Mouse (Mus musculus): ENCODE data around the gene Pld3. TPM values are rescaled to one million over a fixed set of nuclear protein-coding genes. Genes with fewer than 3 reads are reported as not detected.

Pld3 gene
- total RNA-seq, 1 experiment, result 77.9 TPM

DNA sequence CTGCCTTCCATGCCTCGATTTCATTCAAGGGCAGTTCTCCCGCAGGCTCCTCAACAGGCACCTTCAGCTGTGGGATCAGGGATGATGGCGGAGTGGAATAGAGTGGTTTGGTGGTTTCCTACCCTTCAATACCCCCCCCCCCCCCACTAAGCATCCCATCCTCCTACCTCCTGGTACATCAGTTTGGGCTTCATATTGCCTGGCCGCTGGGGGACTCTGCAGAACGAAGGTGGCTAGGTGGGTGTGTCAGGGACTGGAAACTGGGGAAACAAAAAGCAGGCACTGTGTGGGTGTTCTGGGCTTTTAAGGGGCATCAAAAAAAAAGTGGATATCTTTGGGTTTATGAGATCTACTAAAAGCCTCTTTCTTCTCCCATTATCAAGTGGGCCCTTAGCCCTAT, 11.1 kb downstream of the Pld3 start:
- no peak overlapping the region for H3K9ac ChIP-seq (ENCODE audit: insufficient read depth, low read depth, low read length, poor library complexity, severe bottlenecking)
- peaks cover 28% of the 10 kb centered on the region; the same call in 1 of the 2 replicates for H3K36me3 ChIP-seq (ENCODE audit: control insufficient read depth, insufficient read depth, low read length, poor library complexity, severe bottlenecking)
- no peak for DNase-seq (ENCODE audit: low read depth, low spot score)
- H3K9me3 ChIP-seq (ENCODE audit: control insufficient read depth, insufficient read depth, low read depth, low read length), result no peaks in the 10 kb centered on the region
- H3K4me3 ChIP-seq (ENCODE audit: insufficient read depth in 1 of 2, low read depth in 1 of 2, low read length in 2 of 2, poor library complexity in 1 of 2, severe bottlenecking in 1 of 2), result 0 out of 4 replicates have a peak overlapping the region, but pooled peaks of 1 of the 2 experiments have one; percentile 0
- H3K27ac ChIP-seq (ENCODE audit: insufficient read depth, low read depth, low read length, poor library complexity, severe bottlenecking), result no peak overlapping the region
- in situ Hi-C loops (cut with MboI; ENCODE audit: low sequenced_read_pairs in 2 of 2, unreplicated experiment in 2 of 2), result no loop called here
- TF ChIP-seq HCFC1 (IDR thresholded peaks at IDR 0.05; ENCODE audit: borderline replicate concordance, insufficient read depth, low read length), result no peak
- H3K4me1 ChIP-seq (ENCODE audit: control insufficient read depth in 2 of 2, insufficient read depth in 2 of 2, low read length in 2 of 2, poor library complexity in 1 of 2), result peaks cover 3 to 13% of the 10 kb centered on the region in 2 experiments; a peak in 3 of 4 replicates

GRCm38 (mm10) chr7:27541431-27541830, 11.6 kb downstream of the Pld3 start:
- no peak overlapping the region for H3K27ac ChIP-seq (ENCODE audit: insufficient read depth, low read depth, low read length, poor library complexity, severe bottlenecking)
- peaks cover 30% of the 10 kb centered on the region; the same call in 1 of the 2 replicates for H3K36me3 ChIP-seq (ENCODE audit: control insufficient read depth, insufficient read depth, low read length, poor library complexity, severe bottlenecking)
- no peaks in the 10 kb centered on the region for H3K9me3 ChIP-seq (ENCODE audit: control insufficient read depth, insufficient read depth, low read depth, low read length)
- 0 out of 4 replicates have a peak overlapping the region, but pooled peaks of 1 of the 2 experiments have one; percentile 0 for H3K4me3 ChIP-seq (ENCODE audit: insufficient read depth in 1 of 2, low read depth in 1 of 2, low read length in 2 of 2, poor library complexity in 1 of 2, severe bottlenecking in 1 of 2)
- no peak overlapping the region for H3K9ac ChIP-seq (ENCODE audit: insufficient read depth, low read depth, low read length, poor library complexity, severe bottlenecking)
- peaks cover 3 to 13% of the 10 kb centered on the region in 2 experiments; a peak in 3 of 4 replicates for H3K4me1 ChIP-seq (ENCODE audit: control insufficient read depth in 2 of 2, insufficient read depth in 2 of 2, low read length in 2 of 2, poor library complexity in 1 of 2)
- in situ Hi-C loops (cut with MboI; ENCODE audit: low sequenced_read_pairs in 2 of 2, unreplicated experiment in 2 of 2), result no loop called here
- DNase-seq (ENCODE audit: low read depth, low spot score), result no peak
- TF ChIP-seq MAFK (IDR thresholded peaks at IDR 0.05; ENCODE audit: insufficient read depth, low read depth, low read length), result peak; percentile 60; the same call in 1 of the 2 replicates
- TF ChIP-seq ZNF384 (IDR thresholded peaks at IDR 0.05; ENCODE audit: low read depth, low read length), result no peak
- no peak for TF ChIP-seq CHD2 (IDR thresholded peaks at IDR 0.05; ENCODE audit: low read depth, low read length)
- TF ChIP-seq ZC3H11A (IDR thresholded peaks at IDR 0.05; ENCODE audit: borderline replicate concordance, low read depth, low read length), result no peak
- TF ChIP-seq HCFC1 (IDR thresholded peaks at IDR 0.05; ENCODE audit: borderline replicate concordance, insufficient read depth, low read length), result no peak

GRCm38 (mm10) chr7:27540935-27541334, 12.1 kb downstream of the Pld3 start:
- in situ Hi-C loops (cut with MboI; ENCODE audit: low sequenced_read_pairs in 2 of 2, unreplicated experiment in 2 of 2), result no loop called here
- DNase-seq (ENCODE audit: low read depth, low spot score), result no peak
- no peak overlapping the region for H3K27ac ChIP-seq (ENCODE audit: insufficient read depth, low read depth, low read length, poor library complexity, severe bottlenecking)
- no peak overlapping the region for H3K4me3 ChIP-seq (ENCODE audit: insufficient read depth in 1 of 2, low read depth in 1 of 2, low read length in 2 of 2, poor library complexity in 1 of 2, severe bottlenecking in 1 of 2)
- H3K36me3 ChIP-seq (ENCODE audit: control insufficient read depth, insufficient read depth, low read length, poor library complexity, severe bottlenecking), result peaks cover 34% of the 10 kb centered on the region; the same call in 1 of the 2 replicates
- H3K9me3 ChIP-seq (ENCODE audit: control insufficient read depth, insufficient read depth, low read depth, low read length), result no peaks in the 10 kb centered on the region
- no peak overlapping the region for H3K9ac ChIP-seq (ENCODE audit: insufficient read depth, low read depth, low read length, poor library complexity, severe bottlenecking)
- TF ChIP-seq MAFK (IDR thresholded peaks at IDR 0.05; ENCODE audit: insufficient read depth, low read depth, low read length) (no peak), HCFC1 (IDR thresholded peaks at IDR 0.05; ENCODE audit: borderline replicate concordance, insufficient read depth, low read length) (no peak), ZNF384 (IDR thresholded peaks at IDR 0.05; ENCODE audit: low read depth, low read length) (no peak), ZC3H11A (IDR thresholded peaks at IDR 0.05; ENCODE audit: borderline replicate concordance, low read depth, low read length) (no peak), CHD2 (IDR thresholded peaks at IDR 0.05; ENCODE audit: low read depth, low read length) (no peak)
- peaks cover 3 to 13% of the 10 kb centered on the region in 2 experiments; a peak in 3 of 4 replicates for H3K4me1 ChIP-seq (ENCODE audit: control insufficient read depth in 2 of 2, insufficient read depth in 2 of 2, low read length in 2 of 2, poor library complexity in 1 of 2)

GRCm38 (mm10) chr7:27540521-27540920, 12.5 kb downstream of the Pld3 start:
- Histone ChIP-seq H3K4me1 (ENCODE audit: control insufficient read depth in 2 of 2, insufficient read depth in 2 of 2, low read length in 2 of 2, poor library complexity in 1 of 2) (peaks cover 3 to 13% of the 10 kb centered on the region in 2 experiments; a peak in 3 of 4 replicates), H3K4me3 (ENCODE audit: insufficient read depth in 1 of 2, low read depth in 1 of 2, low read length in 2 of 2, poor library complexity in 1 of 2, severe bottlenecking in 1 of 2) (no peak overlapping the region), H3K27ac (ENCODE audit: insufficient read depth, low read depth, low read length, poor library complexity, severe bottlenecking) (no peak overlapping the region), H3K9ac (ENCODE audit: insufficient read depth, low read depth, low read length, poor library complexity, severe bottlenecking) (no peak overlapping the region), H3K9me3 (ENCODE audit: control insufficient read depth, insufficient read depth, low read depth, low read length) (no peaks in the 10 kb centered on the region), H3K36me3 (ENCODE audit: control insufficient read depth, insufficient read depth, low read length, poor library complexity, severe bottlenecking) (peaks cover 34% of the 10 kb centered on the region; the same call in 1 of the 2 replicates)
- TF ChIP-seq ZC3H11A (IDR thresholded peaks at IDR 0.05; ENCODE audit: borderline replicate concordance, low read depth, low read length) (no peak), HCFC1 (IDR thresholded peaks at IDR 0.05; ENCODE audit: borderline replicate concordance, insufficient read depth, low read length) (no peak)
- no peak for DNase-seq (ENCODE audit: low read depth, low spot score)
- in situ Hi-C loops (cut with MboI; ENCODE audit: low sequenced_read_pairs in 2 of 2, unreplicated experiment in 2 of 2), result no loop called here

DNA sequence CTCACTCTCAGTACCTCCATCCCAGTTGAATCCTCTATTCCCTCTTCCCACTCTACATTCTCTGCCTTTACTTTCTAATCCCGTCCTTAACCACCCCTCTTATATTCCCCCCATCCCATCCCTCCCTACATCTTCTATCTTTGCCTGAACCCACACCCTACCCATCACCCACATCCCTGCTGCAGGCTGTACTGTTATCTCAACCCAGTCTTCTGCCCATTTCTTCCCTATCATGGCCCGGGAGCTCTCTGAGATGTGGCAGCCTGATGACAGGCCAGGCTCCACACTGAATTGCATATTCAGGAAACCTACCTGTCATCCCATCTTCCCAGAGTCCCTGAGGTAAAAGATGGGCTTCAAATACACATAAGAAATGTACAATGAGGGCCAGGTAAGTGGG, 14.2 kb downstream of the Pld3 start:
- no peaks in the 10 kb centered on the region for H3K9me3 ChIP-seq (ENCODE audit: control insufficient read depth, insufficient read depth, low read depth, low read length)
- H3K36me3 ChIP-seq (ENCODE audit: control insufficient read depth, insufficient read depth, low read length, poor library complexity, severe bottlenecking), result peaks cover 38% of the 10 kb centered on the region; the same call in 1 of the 2 replicates
- no peak for TF ChIP-seq HCFC1 (IDR thresholded peaks at IDR 0.05; ENCODE audit: borderline replicate concordance, insufficient read depth, low read length)
- no peak for DNase-seq (ENCODE audit: low read depth, low spot score)
- in situ Hi-C loops (cut with MboI; ENCODE audit: low sequenced_read_pairs in 2 of 2, unreplicated experiment in 2 of 2), result no loop called here
- no peak overlapping the region for H3K9ac ChIP-seq (ENCODE audit: insufficient read depth, low read depth, low read length, poor library complexity, severe bottlenecking)
- H3K4me3 ChIP-seq (ENCODE audit: insufficient read depth in 1 of 2, low read depth in 1 of 2, low read length in 2 of 2, poor library complexity in 1 of 2, severe bottlenecking in 1 of 2), result no peak overlapping the region
- H3K27ac ChIP-seq (ENCODE audit: insufficient read depth, low read depth, low read length, poor library complexity, severe bottlenecking), result no peak overlapping the region
- H3K4me1 ChIP-seq (ENCODE audit: control insufficient read depth in 2 of 2, insufficient read depth in 2 of 2, low read length in 2 of 2, poor library complexity in 1 of 2), result peaks cover 3 to 11% of the 10 kb centered on the region in 2 experiments; a peak in 3 of 4 replicates
